Mouse (Mus musculus) neural tube, embryonic 11.5 days (tissue): ENCODE data around the gene Elovl7. TPM values are rescaled to one million over a fixed set of nuclear protein-coding genes. Genes with fewer than 3 reads are reported as not detected.

ENCODE experiments used
- ATAC-seq: fragments of 200-750 bp; cut with Nextera tagmentation; 2 replicates; pipeline ENCODE4 v1.8.0; 2017; ENCODE audit warnings: moderate number of reproducible peaks, mild to moderate bottlenecking, moderate TSS enrichment, moderate library complexity; ENCODE audit not compliant: insufficient read depth, low FRiP score, low TSS enrichment
- DNase-seq: peaks from one replicate; pipeline ENCODE4 v3.0.0-alpha.2; 2015; ENCODE audit warnings: low spot score
- H3K27ac ChIP-seq: fragments of 300-500 bp; sonication (generic); 2 replicates; pipeline ENCODE4 v1.5.1; 2014; ENCODE audit warnings: low read depth, mild to moderate bottlenecking, low read length
- H3K27me3 ChIP-seq: fragments of 300-500 bp; sonication (generic); 2 replicates; pipeline ENCODE4 v1.6.1; 2014; ENCODE audit warnings: mild to moderate bottlenecking, low read length, mixed read lengths; ENCODE audit not compliant: control insufficient read depth, insufficient read depth
- H3K36me3 ChIP-seq: fragments of 300-500 bp; sonication (generic); 2 replicates; pipeline ENCODE4 v1.6.1; 2014; ENCODE audit warnings: mild to moderate bottlenecking, low read length, moderate library complexity, mixed read lengths; ENCODE audit not compliant: control insufficient read depth, insufficient read depth
- H3K4me1 ChIP-seq: fragments of 300-500 bp; sonication (generic); 2 replicates; pipeline ENCODE4 v1.6.1; 2014; ENCODE audit warnings: low read length, mixed read lengths; ENCODE audit not compliant: control insufficient read depth, insufficient read depth
- H3K4me2 ChIP-seq: fragments of 300-500 bp; sonication (generic); 2 replicates; pipeline ENCODE4 v1.6.1; 2014; ENCODE audit warnings: low read depth, mild to moderate bottlenecking, moderate library complexity
- H3K4me3 ChIP-seq: fragments of 300-500 bp; sonication (generic); 2 replicates; pipeline ENCODE4 v1.5.1; 2014; ENCODE audit warnings: low read depth, low read length
- H3K9ac ChIP-seq: fragments of 300-500 bp; sonication (generic); 2 replicates; pipeline ENCODE4 v1.6.1; 2014; ENCODE audit warnings: mild to moderate bottlenecking, low read length
- H3K9me3 ChIP-seq: fragments of 300-500 bp; sonication (generic); 2 replicates; pipeline ENCODE4 v1.6.1; 2016; ENCODE audit warnings: low read length; ENCODE audit not compliant: control insufficient read depth
- WGBS: fragments of 180-500 bp; shearing (Covaris S2); extraction: QIAGEN DNeasy Blood & Tissue Kit; methylation state at CpG from one replicate; pipeline ENCODE4 v1.1.7; 2014; 5-methylcytosine and 5-hydroxymethylcytosine counted together
- polyA plus RNA-seq: library from polyadenylated mRNA; unstranded; fragments of >200 nt; fragmentation: Nextera tagmentation; extraction: Ambion mirVana; gene quantifications from 2 replicates; pipeline ENCODE4 v1.2.1, GENCODE M21; 2014

The Elovl7 gene
- polyA plus RNA-seq, 1 experiment from 2014 or later: 1.2 TPM

DNA sequence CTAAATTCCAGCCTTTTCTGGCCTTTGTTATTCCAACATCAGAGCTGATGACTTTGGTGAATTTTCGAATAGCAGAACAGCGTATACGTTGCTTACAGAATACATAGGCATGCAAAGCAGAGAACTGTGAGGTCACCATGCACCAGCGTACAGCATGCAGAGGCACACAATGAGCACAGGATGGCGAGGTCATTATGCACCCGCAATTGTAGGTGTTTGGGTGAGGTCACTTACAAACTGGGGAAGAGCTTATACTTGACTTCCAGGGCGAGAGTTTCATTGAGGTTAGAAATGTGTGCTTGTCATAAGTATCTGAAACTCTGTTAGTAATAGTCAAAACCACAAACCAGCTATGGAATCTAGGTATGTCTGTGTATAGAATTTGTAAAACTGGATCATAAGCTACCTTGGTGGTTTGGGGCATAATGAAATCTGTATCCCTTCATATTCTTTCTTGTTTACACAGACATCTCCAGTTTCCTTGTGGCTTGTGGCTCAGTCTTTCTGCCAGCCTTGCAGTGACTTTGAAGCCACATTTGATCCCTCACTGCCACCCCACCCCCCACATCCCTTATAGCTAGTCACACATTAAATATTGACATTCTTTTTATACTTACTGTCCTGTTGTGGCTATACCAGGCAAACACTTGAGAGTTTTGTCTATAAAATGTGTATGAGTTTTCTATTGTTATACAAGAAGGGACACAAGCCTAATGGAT is 88.9 kb downstream of the Elovl7 start:
- Histone ChIP-seq H3K4me3 (no peak overlapping the region), H3K9me3 (no peaks in the 10 kb centered on the region), H3K9ac (no peak overlapping the region), H3K36me3 (no peaks in the 10 kb centered on the region), H3K27me3 (no peaks in the 10 kb centered on the region), H3K27ac (no peak overlapping the region), H3K4me1 (peaks cover 4% of the 10 kb centered on the region; the same call in 1 of the 2 replicates), H3K4me2 (no peak overlapping the region)
- no peak for DNase-seq
- no peak for ATAC-seq
- 81% methylated on average over 7 of the region's 7 CpGs for WGBS

- DNase-seq: no peak
- H3K4me2 ChIP-seq: no peak overlapping the region
Measured at GRCm38 (mm10) chr13:108303841-108304240, 89.6 kb downstream of the Elovl7 start.

GRCm38 (mm10) chr13:108304680-108305079 is 90.5 kb downstream of the Elovl7 start:
- Histone ChIP-seq H3K4me1 (peaks cover 4% of the 10 kb centered on the region; the same call in 1 of the 2 replicates), H3K4me2 (no peak overlapping the region), H3K9ac (no peak overlapping the region), H3K36me3 (no peaks in the 10 kb centered on the region), H3K9me3 (no peaks in the 10 kb centered on the region), H3K27me3 (no peaks in the 10 kb centered on the region), H3K4me3 (no peak overlapping the region), H3K27ac (no peak overlapping the region)
- no peak for DNase-seq
- 61% methylated on average over 2 of the region's 2 CpGs for WGBS
- no peak for ATAC-seq

More at GRCm38 (mm10) chr13:108303841-108304240, 89.6 kb downstream of the Elovl7 start:
- Histone ChIP-seq H3K9me3 (no peaks in the 10 kb centered on the region), H3K4me1 (peaks cover 4% of the 10 kb centered on the region; the same call in 1 of the 2 replicates), H3K27ac (no peak overlapping the region), H3K27me3 (no peaks in the 10 kb centered on the region), H3K9ac (no peak overlapping the region), H3K36me3 (no peaks in the 10 kb centered on the region), H3K4me3 (no peak overlapping the region)
- no peak for ATAC-seq
- 61% methylated on average over 1 of the region's 1 CpGs for WGBS

DNA sequence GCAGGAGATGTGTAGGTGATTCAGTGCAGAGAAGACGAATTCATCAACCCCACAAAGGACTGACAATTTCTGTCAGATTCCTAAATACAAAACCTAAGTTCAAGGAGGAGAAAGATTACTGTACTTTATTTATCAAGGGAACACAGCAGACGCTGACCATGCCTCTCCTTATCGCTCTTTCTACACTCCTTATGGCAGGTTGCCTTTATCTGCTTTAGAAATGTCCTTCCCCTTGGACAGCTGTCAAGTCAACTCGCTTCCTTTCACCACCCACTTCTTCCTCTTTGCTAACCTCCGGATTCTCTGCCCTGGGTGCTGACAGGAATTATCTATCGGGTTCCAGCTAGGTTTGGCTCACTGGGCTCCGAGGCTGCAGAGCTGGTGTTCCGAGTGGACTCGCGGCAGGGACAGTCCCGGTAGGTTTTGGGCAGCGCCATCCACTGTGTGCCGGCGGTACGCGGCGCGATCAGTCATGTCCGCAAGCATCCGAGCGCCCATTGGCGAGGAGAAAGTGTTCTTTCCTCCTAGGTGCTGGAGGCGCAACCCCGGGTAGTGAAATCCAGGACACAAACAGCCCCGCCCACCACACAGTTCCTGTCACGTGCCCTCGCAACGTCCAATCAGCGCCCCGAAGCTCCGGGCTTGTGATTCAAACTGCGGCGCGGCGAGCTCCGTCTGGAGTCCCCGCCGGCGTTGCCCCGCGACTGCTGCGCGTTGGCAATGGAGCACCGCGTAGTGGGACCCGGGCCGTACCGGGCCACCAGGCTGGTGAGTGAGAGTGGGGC is 101.7 kb downstream of the Elovl7 start, which contains the start of gene Depdc1b:
Depdc1b (plus strand) TSS at position 631 of the 785 bp plus-strand sequence.
- DNase-seq (peak; percentile 93), ATAC-seq (peak; percentile 99)
- H3K27ac ChIP-seq: peak within 1 kb of the TSS; percentile 39; the same call in 1 of the 2 replicates
- 2% methylated on average over 47 of the region's 48 CpGs for WGBS
- no peaks in the 10 kb centered on the region for H3K9me3 ChIP-seq
- H3K36me3 ChIP-seq: no peaks in the 10 kb centered on the region
- peak within 1 kb of the TSS; percentile 75 for H3K9ac ChIP-seq
- H3K4me3 ChIP-seq: peak within 1 kb of the TSS; percentile 88
- H3K4me1 ChIP-seq: peaks cover 2% of the 10 kb centered on the region; the same call in 1 of the 2 replicates
- H3K4me2 ChIP-seq: peak within 1 kb of the TSS; percentile 70
- H3K27me3 ChIP-seq: no peaks in the 10 kb centered on the region

- ATAC-seq (peak; percentile 67), DNase-seq (no peak)
- under 1% methylated on average over 32 of the region's 32 CpGs for WGBS
- H3K9ac ChIP-seq: peak overlapping the region; percentile 75
- H3K4me2 ChIP-seq: peak overlapping the region; percentile 70
- 0 out of 2 replicates have a peak overlapping the region, but pooled peaks have one; percentile 8 for H3K27ac ChIP-seq
- peaks cover 2% of the 10 kb centered on the region; the same call in 1 of the 2 replicates for H3K4me1 ChIP-seq
- H3K9me3 ChIP-seq: no peaks in the 10 kb centered on the region
- H3K27me3 ChIP-seq: no peaks in the 10 kb centered on the region
- no peaks in the 10 kb centered on the region for H3K36me3 ChIP-seq
- peak overlapping the region; percentile 88 for H3K4me3 ChIP-seq
Measured at GRCm38 (mm10) chr13:108316487-108316903, 102.3 kb downstream of the Elovl7 start.

DNA sequence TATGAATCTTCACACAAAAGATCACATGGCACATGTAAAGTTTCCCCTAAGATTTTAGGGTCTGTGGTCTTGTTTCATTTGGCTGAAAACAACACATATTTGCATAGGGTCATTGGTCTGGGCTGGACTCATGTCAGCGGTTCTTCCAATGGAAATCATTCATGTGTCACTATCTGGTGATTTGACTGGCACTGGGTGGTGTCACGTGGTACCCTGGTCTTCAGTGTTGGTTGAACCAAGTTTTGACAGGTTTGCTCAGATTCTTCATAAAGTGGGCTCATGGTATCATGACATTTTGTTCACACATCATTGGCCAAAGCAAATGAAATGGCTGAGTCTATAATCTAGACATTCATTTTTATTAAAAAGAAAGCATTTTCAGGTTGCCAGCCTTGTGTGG is 103.2 kb downstream of the Elovl7 start:
- Histone ChIP-seq H3K27ac (no peak overlapping the region), H3K27me3 (no peaks in the 10 kb centered on the region), H3K9ac (no peak overlapping the region), H3K4me1 (peaks cover 2% of the 10 kb centered on the region; the same call in 1 of the 2 replicates), H3K9me3 (no peaks in the 10 kb centered on the region), H3K4me2 (peak overlapping the region; percentile 70), H3K36me3 (no peaks in the 10 kb centered on the region), H3K4me3 (no peak overlapping the region; the same call in 1 of the 2 replicates)
- ATAC-seq (no peak), DNase-seq (no peak)
- WGBS: 91% methylated on average over 2 of the region's 2 CpGs

GRCm38 (mm10) chr13:108319028-108319427 is 104.8 kb downstream of the Elovl7 start:
- H3K4me1 ChIP-seq: peaks cover 2% of the 10 kb centered on the region; the same call in 1 of the 2 replicates
- no peak for ATAC-seq

GRCm38 (mm10) chr13:108320216-108320615 is 106.0 kb downstream of the Elovl7 start:
- Histone ChIP-seq H3K27me3 (no peaks in the 10 kb centered on the region), H3K9me3 (no peaks in the 10 kb centered on the region), H3K27ac (no peak overlapping the region), H3K9ac (no peak overlapping the region), H3K4me2 (no peak overlapping the region), H3K36me3 (0 out of 2 replicates have a peak, but pooled peaks cover 2% of the 10 kb centered on the region), H3K4me1 (peaks cover 2% of the 10 kb centered on the region; the same call in 1 of the 2 replicates), H3K4me3 (no peak overlapping the region)
- 90% methylated on average over 8 of the region's 8 CpGs for WGBS
- ATAC-seq (no peak), DNase-seq (no peak)

More at GRCm38 (mm10) chr13:108319028-108319427, 104.8 kb downstream of the Elovl7 start:
- H3K9ac ChIP-seq: no peak overlapping the region
- no peak overlapping the region for H3K4me3 ChIP-seq
- no peak for DNase-seq
- H3K36me3 ChIP-seq: no peaks in the 10 kb centered on the region
- no peaks in the 10 kb centered on the region for H3K27me3 ChIP-seq
- H3K27ac ChIP-seq: no peak overlapping the region
- no peak overlapping the region for H3K4me2 ChIP-seq
- 92% methylated on average over 8 of the region's 8 CpGs for WGBS
- H3K9me3 ChIP-seq: no peaks in the 10 kb centered on the region
